Mouse (Mus musculus): ENCODE data around the gene St3gal3. TPM values are rescaled to one million over a fixed set of nuclear protein-coding genes. Genes with fewer than 3 reads are reported as not detected.

The St3gal3 gene
- polyA plus RNA-seq, 1 experiment from 2014 or later = 10.8 TPM

GRCm38 (mm10) chr4:118083217-118083951 is 51.3 kb downstream of the St3gal3 start:
- no peaks in the 10 kb centered on the region for H3K36me3 ChIP-seq
- WGBS = 34% methylated on average over 14 of the region's 14 CpGs
- no peak overlapping the region for H3K4me3 ChIP-seq
- peak; percentile 80 for ATAC-seq (ENCODE audit: insufficient number of reproducible peaks, insufficient read depth, low FRiP score, low TSS enrichment)
- H3K4me2 ChIP-seq (replicated peaks) = no peak overlapping the region
- no peaks in the 10 kb centered on the region for H3K9me3 ChIP-seq
- no peak overlapping the region for H3K27ac ChIP-seq
- H3K27me3 ChIP-seq = no peaks in the 10 kb centered on the region
- no peak overlapping the region for H3K9ac ChIP-seq
- peaks cover 4% of the 10 kb centered on the region; the same call in 1 of the 2 replicates for H3K4me1 ChIP-seq

- 80% methylated on average over 18 of the region's 18 CpGs for WGBS
- Histone ChIP-seq H3K9me3 (no peaks in the 10 kb centered on the region), H3K4me2 (replicated peaks) (no peak overlapping the region)
These were observed 52.9 kb downstream of the St3gal3 start for GRCm38 (mm10) chr4:118081608-118082331.

GRCm38 (mm10) chr4:118080481-118080880 is 54.2 kb downstream of the St3gal3 start:
- Histone ChIP-seq H3K27ac (no peak overlapping the region), H3K27me3 (no peaks in the 10 kb centered on the region), H3K4me3 (no peak overlapping the region), H3K9ac (no peak overlapping the region), H3K4me2 (replicated peaks) (no peak overlapping the region), H3K4me1 (peaks cover 6% of the 10 kb centered on the region; the same call in 1 of the 2 replicates), H3K36me3 (no peaks in the 10 kb centered on the region), H3K9me3 (no peaks in the 10 kb centered on the region)
- no peak for ATAC-seq (ENCODE audit: insufficient number of reproducible peaks, insufficient read depth, low FRiP score, low TSS enrichment)
- 55% methylated on average over 8 of the region's 8 CpGs for WGBS

More at GRCm38 (mm10) chr4:118081608-118082331, 52.9 kb downstream of the St3gal3 start:
- Histone ChIP-seq H3K36me3 (no peaks in the 10 kb centered on the region), H3K27ac (no peak overlapping the region), H3K9ac (no peak overlapping the region), H3K27me3 (no peaks in the 10 kb centered on the region), H3K4me1 (peaks cover 6% of the 10 kb centered on the region; the same call in 1 of the 2 replicates), H3K4me3 (no peak overlapping the region)
- ATAC-seq (ENCODE audit: insufficient number of reproducible peaks, insufficient read depth, low FRiP score, low TSS enrichment) = no peak

- no peaks in the 10 kb centered on the region for H3K36me3 ChIP-seq
- peaks cover 6% of the 10 kb centered on the region; the same call in 1 of the 2 replicates for H3K4me1 ChIP-seq
- H3K4me3 ChIP-seq = no peak overlapping the region
- no peak overlapping the region for H3K9ac ChIP-seq
- no peak for ATAC-seq (ENCODE audit: insufficient number of reproducible peaks, insufficient read depth, low FRiP score, low TSS enrichment)
- no peaks in the 10 kb centered on the region for H3K27me3 ChIP-seq
- no peak overlapping the region for H3K4me2 ChIP-seq (replicated peaks)
- 81% methylated on average over 8 of the region's 8 CpGs for WGBS
- H3K9me3 ChIP-seq = no peaks in the 10 kb centered on the region
- H3K27ac ChIP-seq = no peak overlapping the region
These were observed 55.5 kb downstream of the St3gal3 start for GRCm38 (mm10) chr4:118079195-118079594.

- H3K4me2 ChIP-seq (replicated peaks) = no peak overlapping the region
- no peaks in the 10 kb centered on the region for H3K9me3 ChIP-seq
- no peaks in the 10 kb centered on the region for H3K36me3 ChIP-seq
- no peaks in the 10 kb centered on the region for H3K27me3 ChIP-seq
- ATAC-seq (ENCODE audit: insufficient number of reproducible peaks, insufficient read depth, low FRiP score, low TSS enrichment) = no peak
- 92% methylated on average over 9 of the region's 9 CpGs for WGBS
- no peak overlapping the region for H3K9ac ChIP-seq
- peaks cover 6% of the 10 kb centered on the region; the same call in 1 of the 2 replicates for H3K4me1 ChIP-seq
- H3K27ac ChIP-seq = no peak overlapping the region
- no peak overlapping the region for H3K4me3 ChIP-seq
These were observed 56.1 kb downstream of the St3gal3 start for GRCm38 (mm10) chr4:118078576-118078975.

DNA sequence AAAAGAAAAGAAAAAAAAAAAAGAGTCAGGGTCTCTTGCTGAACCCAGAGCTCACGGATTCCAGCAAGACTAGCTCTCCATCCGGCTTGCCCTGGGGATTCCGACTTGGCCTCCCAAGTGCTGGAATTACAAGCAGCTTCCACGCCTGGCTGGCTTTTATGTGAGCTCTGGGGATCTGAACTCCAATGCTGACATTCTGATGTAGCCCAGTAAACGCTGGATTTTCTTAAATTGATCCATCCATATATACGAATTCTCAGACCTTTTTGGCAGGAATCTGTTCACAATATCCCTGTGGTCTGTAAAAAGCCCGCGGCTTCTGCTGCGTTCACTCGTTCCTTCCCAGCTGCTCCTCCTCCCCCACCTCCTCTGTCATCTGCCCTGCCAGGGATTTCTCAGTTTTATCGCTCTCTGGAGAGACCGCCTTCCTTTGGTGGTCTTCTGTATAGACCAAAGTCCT is 57.4 kb downstream of the St3gal3 start:
- Histone ChIP-seq H3K4me2 (replicated peaks) (no peak overlapping the region), H3K36me3 (no peaks in the 10 kb centered on the region), H3K4me1 (0 out of 2 replicates have a peak, but pooled peaks cover 3% of the 10 kb centered on the region), H3K9ac (no peak overlapping the region), H3K4me3 (no peak overlapping the region), H3K9me3 (no peaks in the 10 kb centered on the region), H3K27ac (no peak overlapping the region), H3K27me3 (no peaks in the 10 kb centered on the region)
- no peak for ATAC-seq (ENCODE audit: insufficient number of reproducible peaks, insufficient read depth, low FRiP score, low TSS enrichment)
- WGBS = 57% methylated on average over 12 of the region's 12 CpGs

GRCm38 (mm10) chr4:118076648-118077047 is 58.1 kb downstream of the St3gal3 start:
- WGBS = 80% methylated on average over 1 of the region's 1 CpGs
- Histone ChIP-seq H3K27me3 (no peaks in the 10 kb centered on the region), H3K27ac (no peak overlapping the region), H3K9me3 (no peaks in the 10 kb centered on the region), H3K36me3 (no peaks in the 10 kb centered on the region), H3K4me1 (0 out of 2 replicates have a peak, but pooled peaks cover 7% of the 10 kb centered on the region), H3K4me2 (replicated peaks) (no peak overlapping the region), H3K4me3 (no peak overlapping the region), H3K9ac (no peak overlapping the region)
- ATAC-seq (ENCODE audit: insufficient number of reproducible peaks, insufficient read depth, low FRiP score, low TSS enrichment) = no peak

- H3K4me2 ChIP-seq (replicated peaks) = no peak overlapping the region
- WGBS = 88% methylated on average over 9 of the region's 9 CpGs
These were observed 59.4 kb downstream of the St3gal3 start for GRCm38 (mm10) chr4:118075343-118075742.

GRCm38 (mm10) chr4:118074236-118074635 is 60.5 kb downstream of the St3gal3 start:
- ATAC-seq (ENCODE audit: insufficient number of reproducible peaks, insufficient read depth, low FRiP score, low TSS enrichment) = no peak
- Histone ChIP-seq H3K9me3 (no peaks in the 10 kb centered on the region), H3K27ac (no peak overlapping the region), H3K4me1 (0 out of 2 replicates have a peak, but pooled peaks cover 7% of the 10 kb centered on the region), H3K36me3 (no peaks in the 10 kb centered on the region), H3K4me2 (replicated peaks) (no peak overlapping the region), H3K27me3 (no peaks in the 10 kb centered on the region), H3K9ac (no peak overlapping the region), H3K4me3 (no peak overlapping the region)
- WGBS = 96% methylated on average over 4 of the region's 4 CpGs

More at GRCm38 (mm10) chr4:118075343-118075742, 59.4 kb downstream of the St3gal3 start:
- H3K27me3 ChIP-seq = no peaks in the 10 kb centered on the region
- H3K36me3 ChIP-seq = no peaks in the 10 kb centered on the region
- ATAC-seq (ENCODE audit: insufficient number of reproducible peaks, insufficient read depth, low FRiP score, low TSS enrichment) = no peak
- no peak overlapping the region for H3K4me3 ChIP-seq
- 0 out of 2 replicates have a peak, but pooled peaks cover 7% of the 10 kb centered on the region for H3K4me1 ChIP-seq
- no peaks in the 10 kb centered on the region for H3K9me3 ChIP-seq
- H3K27ac ChIP-seq = no peak overlapping the region
- no peak overlapping the region for H3K9ac ChIP-seq

GRCm38 (mm10) chr4:118073128-118073527 is 61.6 kb downstream of the St3gal3 start:
- H3K27ac ChIP-seq = no peak overlapping the region
- ATAC-seq (ENCODE audit: insufficient number of reproducible peaks, insufficient read depth, low FRiP score, low TSS enrichment) = no peak
- no peak overlapping the region for H3K4me2 ChIP-seq (replicated peaks)
- 0 out of 2 replicates have a peak, but pooled peaks cover 7% of the 10 kb centered on the region for H3K4me1 ChIP-seq
- no peak overlapping the region for H3K9ac ChIP-seq
- no peaks in the 10 kb centered on the region for H3K27me3 ChIP-seq
- no peaks in the 10 kb centered on the region for H3K9me3 ChIP-seq
- no peak overlapping the region for H3K4me3 ChIP-seq
- no peaks in the 10 kb centered on the region for H3K36me3 ChIP-seq
- WGBS = 78% methylated on average over 6 of the region's 6 CpGs

- no peaks in the 10 kb centered on the region for H3K36me3 ChIP-seq
- H3K9me3 ChIP-seq = no peaks in the 10 kb centered on the region
- H3K27ac ChIP-seq = no peak overlapping the region
- no peak overlapping the region for H3K4me2 ChIP-seq (replicated peaks)
- 0 out of 2 replicates have a peak, but pooled peaks cover 4% of the 10 kb centered on the region for H3K4me1 ChIP-seq
- ATAC-seq (ENCODE audit: insufficient number of reproducible peaks, insufficient read depth, low FRiP score, low TSS enrichment) = no peak
- no peak overlapping the region for H3K9ac ChIP-seq
- no peaks in the 10 kb centered on the region for H3K27me3 ChIP-seq
- WGBS = 80% methylated on average over 7 of the region's 7 CpGs
- no peak overlapping the region for H3K4me3 ChIP-seq
These were observed 62.8 kb downstream of the St3gal3 start for GRCm38 (mm10) chr4:118071891-118072290.

Measured in embryonic facial prominence, embryonic 12.5 days (tissue).